Mouse (Mus musculus): ENCODE results near the gene Syt15. TPM values are rescaled to one million over a fixed set of nuclear protein-coding genes. Genes with fewer than 3 reads are reported as not detected.

Gene Syt15
- total and polyA plus RNA-seq, 3 experiments: 0.06 TPM; not detected in 2

DNA sequence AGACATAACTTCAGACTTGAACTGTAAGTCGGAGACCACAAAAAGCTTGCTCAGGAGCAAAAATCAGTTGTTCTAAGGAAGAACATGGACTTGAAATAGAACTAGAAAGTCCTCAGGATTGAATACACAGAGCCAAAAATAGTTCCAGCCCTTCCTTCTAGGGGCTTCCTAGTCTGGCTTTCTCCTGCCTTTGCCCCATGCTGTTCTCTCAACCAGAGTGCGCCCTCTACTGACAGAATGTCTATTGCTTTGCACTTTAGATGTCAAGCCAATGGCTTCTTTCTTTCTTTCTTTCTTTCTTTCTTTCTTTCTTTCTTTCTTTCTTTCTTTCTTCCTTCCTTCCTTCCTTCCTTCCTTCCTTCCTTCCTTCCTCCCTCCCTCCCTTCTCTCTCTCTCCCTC lies 10.7 kb upstream of the Syt15 start:
- H3K79me2 ChIP-seq (ENCODE audit: control insufficient read depth, insufficient read depth, low read length, poor library complexity): no peaks in the 10 kb centered on the region
- no peak overlapping the region for H3K9ac ChIP-seq (ENCODE audit: control insufficient read depth, low read depth, low read length, poor library complexity, severe bottlenecking)
- no peak overlapping the region for H3K27ac ChIP-seq (ENCODE audit: control insufficient read depth, low read depth, low read length)
- DNase-seq (ENCODE audit: low read depth, low spot score): peak; percentile 41
- no peaks in the 10 kb centered on the region for H3K4me1 ChIP-seq (ENCODE audit: control insufficient read depth in 1 of 2, insufficient read depth in 2 of 2, low read length in 2 of 2)
- H3K4me3 ChIP-seq (ENCODE audit: control insufficient read depth in 1 of 2, insufficient read depth in 1 of 2, low read depth in 2 of 2, low read length in 2 of 2): no peak overlapping the region
- H3K36me3 ChIP-seq (ENCODE audit: control insufficient read depth in 1 of 2, insufficient read depth in 2 of 2, low read length in 2 of 2): no peaks in the 10 kb centered on the region
- TF ChIP-seq HCFC1 (IDR thresholded peaks at IDR 0.05; ENCODE audit: low read depth, low read length) (no peak), MEF2A (IDR thresholded peaks at IDR 0.05; ENCODE audit: extremely low read depth, insufficient replicate concordance, low read depth, low read length, poor library complexity, severe bottlenecking) (no peak), TCF12 (IDR thresholded peaks at IDR 0.05; ENCODE audit: low read depth, low read length) (no peak), CHD2 (IDR thresholded peaks at IDR 0.05; ENCODE audit: low read length) (no peak), RCOR1 (IDR thresholded peaks at IDR 0.05; ENCODE audit: low read depth, low read length) (no peak), GABPA (IDR thresholded peaks at IDR 0.05; ENCODE audit: low read depth, low read length) (no peak), UBTF (IDR thresholded peaks at IDR 0.05; ENCODE audit: borderline replicate concordance, insufficient read depth, low read depth, low read length) (no peak), ZMIZ1 (IDR thresholded peaks at IDR 0.05; ENCODE audit: low read depth, low read length) (no peak), TAL1 (IDR thresholded peaks at IDR 0.05; ENCODE audit: low read length) (no peak), MAZ (IDR thresholded peaks at IDR 0.05; ENCODE audit: low read depth, low read length) (no peak), USF1 (IDR thresholded peaks at IDR 0.05; ENCODE audit: low read depth, low read length) (no peak), ZC3H11A (IDR thresholded peaks at IDR 0.05; ENCODE audit: low read depth, low read length) (peak; percentile 30; the same call in 1 of the 2 replicates), ELF1 (IDR thresholded peaks at IDR 0.05; ENCODE audit: low read depth, low read length) (no peak), CTCF (IDR thresholded peaks at IDR 0.05 in 2 of 3, conservative IDR thresholded peaks at IDR 0.05 in 1 of 3; ENCODE audit: control insufficient read depth in 1 of 3, insufficient read depth in 1 of 3, low read depth in 2 of 3, low read length in 3 of 3, poor library complexity in 1 of 3, severe bottlenecking in 1 of 3) (peak; percentile 56 to 68 (median 60)), KAT2A (conservative IDR thresholded peaks at IDR 0.05; ENCODE audit: low read depth, low read length) (no peak), NELFE (IDR thresholded peaks at IDR 0.05; ENCODE audit: low read depth, low read length) (no peak), RAD21 (IDR thresholded peaks at IDR 0.05; ENCODE audit: low read depth, low read length) (peak; percentile 42), TBP (IDR thresholded peaks at IDR 0.05; ENCODE audit: low read depth, low read length) (no peak), MAFK (IDR thresholded peaks at IDR 0.05; ENCODE audit: borderline replicate concordance, low read depth, low read length) (no peak), CHD1 (IDR thresholded peaks at IDR 0.05; ENCODE audit: low read depth, low read length) (no peak), ZNF384 (IDR thresholded peaks at IDR 0.05; ENCODE audit: low read depth, low read length) (no peak), POLR2A (IDR thresholded peaks at IDR 0.05; ENCODE audit: control insufficient read depth in 1 of 2, insufficient read depth in 1 of 2, low read depth in 1 of 2, low read length in 2 of 2, poor library complexity in 1 of 2) (no peak), SMC3 (IDR thresholded peaks at IDR 0.05; ENCODE audit: low read depth, low read length) (peak; percentile 47), MAX (IDR thresholded peaks at IDR 0.05; ENCODE audit: low read length) (no peak), NRF1 (IDR thresholded peaks at IDR 0.05; ENCODE audit: insufficient read depth, low read depth, low read length, poor library complexity, severe bottlenecking) (no peak), EP300 (IDR thresholded peaks at IDR 0.05; ENCODE audit: low read depth in 1 of 2, low read length in 2 of 2) (no peak), USF2 (IDR thresholded peaks at IDR 0.05; ENCODE audit: borderline replicate concordance in 1 of 2, insufficient read depth in 1 of 2, low read depth in 1 of 2, low read length in 2 of 2) (no peak), MYC (IDR thresholded peaks at IDR 0.05; ENCODE audit: low read depth, low read length) (no peak), POLR2AphosphoS5 (IDR thresholded peaks at IDR 0.05; ENCODE audit: borderline replicate concordance, low read depth, low read length) (no peak), MYB (IDR thresholded peaks at IDR 0.05; ENCODE audit: low read depth, low read length) (no peak), MXI1 (IDR thresholded peaks at IDR 0.05; ENCODE audit: low read depth, low read length) (no peak), SIN3A (IDR thresholded peaks at IDR 0.05; ENCODE audit: low read length) (no peak), ZKSCAN1 (IDR thresholded peaks at IDR 0.05; ENCODE audit: low read depth, low read length) (no peak), POLR2AphosphoS2 (IDR thresholded peaks at IDR 0.05; ENCODE audit: low read length) (no peak)
- H3K9me3 ChIP-seq (replicated peaks; ENCODE audit: insufficient read depth, low read length): no peaks in the 10 kb centered on the region
- peaks cover 0 to 1% of the 10 kb centered on the region in 2 experiments; a peak in 1 of 4 replicates for H3K27me3 ChIP-seq (ENCODE audit: control insufficient read depth in 1 of 2, insufficient read depth in 2 of 2, low read length in 2 of 2)

Measured in MEL (cell line).